Mouse (Mus musculus) forebrain, embryonic 10.5 days (tissue): Measurements from ENCODE around the gene Tenm3. TPM values are rescaled to one million over a fixed set of nuclear protein-coding genes. Genes with fewer than 3 reads are reported as not detected.
A peak's percentile ranks its signal among the peaks of the same experiment; 100 is the strongest.

ENCODE experiments used
- DNase-seq: peaks from one replicate; pipeline ENCODE4 v3.0.0-alpha.2; 2017; ENCODE audit warnings: low spot score; ENCODE audit errors: extremely low spot score
- H3K27ac ChIP-seq: fragments of 300-500 bp; sonication (generic); 2 replicates; pipeline ENCODE4 v1.5.1; 2016; ENCODE audit warnings: mild to moderate bottlenecking
- H3K27me3 ChIP-seq: fragments of 300-500 bp; sonication (generic); 2 replicates; pipeline ENCODE4 v1.6.1; 2016; ENCODE audit warnings: mild to moderate bottlenecking; ENCODE audit not compliant: poor library complexity, severe bottlenecking
- H3K36me3 ChIP-seq: fragments of 300-500 bp; sonication (generic); replicated peaks from 2 replicates; pipeline ENCODE4 v1.6.1; 2016; ENCODE audit warnings: mild to moderate bottlenecking, moderate library complexity
- H3K4me1 ChIP-seq: fragments of 300-500 bp; sonication (generic); 2 replicates; pipeline ENCODE4 v1.6.1; 2016
- H3K4me3 ChIP-seq: fragments of 300-500 bp; sonication (generic); 2 replicates; pipeline ENCODE4 v1.5.1; 2016; ENCODE audit warnings: mild to moderate bottlenecking, moderate library complexity
- H3K9me3 ChIP-seq: fragments of 300-500 bp; sonication (generic); 2 replicates; pipeline ENCODE4 v1.6.1; 2016; ENCODE audit warnings: mild to moderate bottlenecking, moderate library complexity
- WGBS: fragments of 180-500 bp; shearing (Covaris S2); methylation state at CpG from one replicate; pipeline ENCODE4 v1.1.7; 2016; 5-methylcytosine and 5-hydroxymethylcytosine counted together
- polyA plus RNA-seq: library from polyadenylated mRNA; unstranded; fragments of >200 nt; fragmentation: Nextera tagmentation; extraction: Ambion mirVana; gene quantifications from 2 replicates; pipeline ENCODE4 v1.2.1, GENCODE M21; 2016

The Tenm3 gene
- polyA plus RNA-seq, 1 experiment from 2014 or later, result 41.4 TPM

DNA sequence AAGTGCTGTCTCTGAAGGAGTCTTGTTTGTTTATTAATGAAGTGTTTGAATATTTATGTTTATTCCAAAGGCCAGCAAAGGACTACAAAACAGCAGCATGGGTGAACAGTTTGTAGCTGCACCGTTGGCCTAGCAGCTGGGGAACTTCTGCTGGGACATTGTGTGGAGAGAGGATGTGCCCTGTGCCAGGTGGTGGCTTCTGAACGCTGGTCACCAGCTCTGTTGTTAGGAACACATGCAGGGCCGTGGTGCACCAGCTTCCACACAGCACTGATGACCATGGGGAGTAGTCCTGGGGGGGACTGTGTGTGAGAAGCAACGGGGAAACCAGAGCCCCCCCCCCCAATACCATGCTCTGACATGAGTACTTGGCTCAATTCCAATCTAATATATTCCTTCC, 329.5 kb downstream of the Tenm3 start:
- Histone ChIP-seq H3K9me3 (0 out of 2 replicates have a peak, but pooled peaks cover 4% of the 10 kb centered on the region), H3K27me3 (no peaks in the 10 kb centered on the region), H3K27ac (no peak overlapping the region), H3K36me3 (peaks cover 37% of the 10 kb centered on the region), H3K4me3 (no peak overlapping the region), H3K4me1 (peaks cover 8% of the 10 kb centered on the region)
- 93% methylated on average over 4 of the region's 4 CpGs for whole genome bisulfite sequencing
- DNase-seq, result no peak

DNA sequence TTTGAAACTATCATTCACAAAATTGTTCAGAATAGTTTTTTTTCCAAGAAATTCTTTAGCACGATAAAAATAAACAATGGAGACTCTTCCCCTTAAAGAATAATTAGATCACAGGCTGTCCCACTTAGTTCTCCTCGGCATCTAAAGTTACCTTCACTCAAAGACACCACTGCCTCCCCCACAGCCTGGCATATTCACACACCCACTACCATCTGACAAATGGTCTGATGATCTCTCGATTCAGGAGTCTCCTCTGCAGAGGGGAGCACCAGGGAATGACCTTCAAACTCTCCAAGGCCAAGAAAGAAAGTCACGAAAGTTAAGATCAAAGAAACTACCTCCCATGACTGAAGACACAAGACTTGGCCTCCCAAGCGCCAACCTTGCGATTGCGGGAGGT, 329.9 kb downstream of the Tenm3 start:
- no peak for DNase-seq
- Histone ChIP-seq H3K4me1 (peaks cover 12% of the 10 kb centered on the region), H3K36me3 (peaks cover 37% of the 10 kb centered on the region), H3K9me3 (0 out of 2 replicates have a peak, but pooled peaks cover 4% of the 10 kb centered on the region), H3K27ac (no peak overlapping the region), H3K4me3 (no peak overlapping the region), H3K27me3 (no peaks in the 10 kb centered on the region)
- WGBS, result 93% methylated on average over 7 of the region's 7 CpGs

DNA sequence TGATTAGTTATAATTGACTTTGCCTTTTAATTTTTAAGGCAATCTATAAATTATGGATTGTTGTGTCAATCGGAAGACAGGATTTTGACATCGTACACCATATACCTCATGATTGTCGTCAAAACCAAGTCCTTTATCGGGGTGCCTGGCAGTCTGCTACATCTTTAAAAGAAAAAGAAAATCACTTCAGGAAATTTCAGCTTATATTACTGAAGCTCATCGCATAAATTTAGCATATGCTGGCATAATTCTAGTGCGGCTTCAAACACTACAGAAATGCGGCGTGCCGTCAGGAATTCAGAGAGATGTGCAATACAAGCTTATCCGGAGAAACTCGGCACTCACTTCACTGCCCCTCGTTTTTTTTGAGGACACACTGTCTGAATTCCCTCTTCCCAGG, 332.2 kb downstream of the Tenm3 start:
- WGBS, result 94% methylated on average over 12 of the region's 12 CpGs

DNA sequence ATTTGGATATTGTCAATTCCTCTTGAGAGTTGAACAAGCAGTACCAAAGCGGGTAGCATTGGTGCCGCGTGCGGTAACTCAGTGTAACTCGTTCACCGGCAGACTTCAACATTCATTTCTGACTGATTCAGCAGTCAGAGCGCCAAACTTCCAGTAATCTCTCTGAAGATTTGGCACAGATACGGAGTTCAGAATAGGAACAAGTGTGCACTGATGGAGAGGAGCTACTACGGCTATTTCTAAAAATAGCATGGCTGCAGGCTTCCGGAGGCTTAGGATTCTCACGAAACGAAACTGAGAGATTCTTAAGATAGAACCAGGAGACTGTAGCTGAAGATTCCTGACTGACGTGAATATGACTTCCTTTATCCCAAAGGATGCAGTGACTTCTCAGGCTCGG, 332.6 kb downstream of the Tenm3 start:
- H3K4me3 ChIP-seq, result no peak overlapping the region
- H3K9me3 ChIP-seq, result 0 out of 2 replicates have a peak, but pooled peaks cover 4% of the 10 kb centered on the region
- WGBS, result 94% methylated on average over 14 of the region's 14 CpGs
- no peak overlapping the region for H3K27ac ChIP-seq
- peaks cover 37% of the 10 kb centered on the region for H3K36me3 ChIP-seq
- peaks cover 26% of the 10 kb centered on the region for H3K4me1 ChIP-seq
- no peak for DNase-seq
- no peaks in the 10 kb centered on the region for H3K27me3 ChIP-seq

More for the DNA sequence above, 332.2 kb downstream of the Tenm3 start:
- Histone ChIP-seq H3K36me3 (peaks cover 37% of the 10 kb centered on the region), H3K4me1 (peaks cover 24% of the 10 kb centered on the region), H3K27ac (no peak overlapping the region), H3K27me3 (no peaks in the 10 kb centered on the region), H3K9me3 (0 out of 2 replicates have a peak, but pooled peaks cover 4% of the 10 kb centered on the region), H3K4me3 (no peak overlapping the region)
- no peak for DNase-seq

DNA sequence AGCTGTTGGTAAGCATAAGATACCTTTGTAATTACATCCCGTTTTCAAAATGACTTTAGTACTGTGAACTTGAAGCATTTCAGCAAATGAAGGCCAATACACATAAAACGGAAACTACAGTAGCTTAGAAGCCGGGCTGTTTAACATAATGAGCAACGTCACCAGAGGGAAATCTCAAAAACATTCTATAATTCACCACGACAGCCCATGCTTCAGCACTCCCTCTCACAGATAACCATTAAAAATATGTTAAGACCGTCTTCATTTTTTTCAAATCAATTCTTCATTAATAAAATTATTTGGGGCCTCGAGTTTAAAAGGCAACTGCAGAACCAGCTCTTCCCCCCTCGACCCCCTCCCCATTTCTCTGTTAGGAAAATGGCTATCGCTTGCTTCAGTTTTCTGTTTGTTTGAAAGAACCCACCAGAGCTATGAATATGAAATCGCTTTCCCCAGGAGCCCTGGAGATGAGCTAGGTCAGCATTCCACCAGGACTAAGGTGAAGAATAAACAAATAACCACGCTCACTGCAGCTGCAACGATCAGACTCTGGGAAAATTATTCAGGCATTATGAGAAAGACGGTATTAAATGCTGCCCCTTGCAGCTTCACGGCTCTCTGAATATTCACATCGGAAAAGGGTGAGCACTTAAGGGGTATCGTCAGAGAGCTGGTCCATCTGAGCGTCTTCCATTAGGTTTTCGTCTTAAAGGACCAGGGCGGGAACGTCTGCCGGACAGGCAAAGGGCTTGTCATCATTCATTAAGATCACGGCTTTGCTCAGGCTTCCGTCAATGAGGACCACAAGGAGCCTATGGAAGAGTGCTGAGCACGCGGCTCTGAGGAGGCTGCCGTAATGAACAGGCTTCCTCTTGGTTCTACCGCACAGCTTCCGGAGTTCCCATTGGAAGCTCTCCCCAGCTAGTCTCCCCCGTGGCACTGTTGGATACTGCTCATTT, 334.8 kb downstream of the Tenm3 start:
- Histone ChIP-seq H3K36me3 (peaks cover 42% of the 10 kb centered on the region), H3K9me3 (0 out of 2 replicates have a peak, but pooled peaks cover 4% of the 10 kb centered on the region), H3K4me3 (no peak overlapping the region), H3K27me3 (no peaks in the 10 kb centered on the region), H3K27ac (peak overlapping the region; percentile 56), H3K4me1 (peaks cover 31% of the 10 kb centered on the region)
- WGBS, result 65% methylated on average over 29 of the region's 29 CpGs
- no peak for DNase-seq

DNA sequence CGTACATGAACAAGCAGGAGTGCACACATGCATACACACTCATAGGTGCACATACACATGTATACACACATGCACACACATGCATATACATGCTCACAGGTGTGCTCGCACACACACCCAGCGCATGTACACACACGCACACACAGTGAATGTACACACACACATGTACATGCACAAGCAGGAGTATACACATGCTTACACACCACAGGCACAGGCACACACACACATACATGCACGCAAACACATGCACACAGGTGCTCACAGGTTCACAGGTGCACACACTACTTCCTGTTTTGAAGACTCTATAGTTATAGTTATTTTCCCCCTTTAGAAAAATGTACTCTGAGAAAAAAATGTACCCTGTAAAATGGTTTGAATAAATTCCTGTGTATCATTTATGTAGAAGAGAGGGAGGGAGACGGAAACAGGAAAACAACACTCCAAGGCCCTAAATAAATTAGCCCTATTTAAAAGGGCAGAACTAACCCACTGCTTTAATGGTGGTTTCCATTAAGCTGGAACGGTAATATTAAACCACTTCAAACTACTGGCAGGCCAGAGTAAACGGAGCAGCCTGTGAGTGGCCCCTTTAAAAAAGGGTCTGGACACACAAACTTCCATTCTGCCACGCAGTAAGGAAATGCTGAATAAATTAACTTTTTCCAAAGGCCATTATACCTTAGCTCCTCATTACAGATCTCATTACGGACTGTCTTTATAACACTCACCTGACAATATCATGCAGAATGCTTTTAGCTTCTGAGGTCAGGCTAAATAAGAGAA, 335.8 kb downstream of the Tenm3 start:
- Histone ChIP-seq H3K4me1 (peaks cover 31% of the 10 kb centered on the region), H3K27ac (no peak overlapping the region), H3K4me3 (no peak overlapping the region), H3K27me3 (no peaks in the 10 kb centered on the region), H3K36me3 (peaks cover 32% of the 10 kb centered on the region), H3K9me3 (0 out of 2 replicates have a peak, but pooled peaks cover 3% of the 10 kb centered on the region)
- WGBS, result 72% methylated on average over 10 of the region's 10 CpGs
- DNase-seq, result no peak

DNA sequence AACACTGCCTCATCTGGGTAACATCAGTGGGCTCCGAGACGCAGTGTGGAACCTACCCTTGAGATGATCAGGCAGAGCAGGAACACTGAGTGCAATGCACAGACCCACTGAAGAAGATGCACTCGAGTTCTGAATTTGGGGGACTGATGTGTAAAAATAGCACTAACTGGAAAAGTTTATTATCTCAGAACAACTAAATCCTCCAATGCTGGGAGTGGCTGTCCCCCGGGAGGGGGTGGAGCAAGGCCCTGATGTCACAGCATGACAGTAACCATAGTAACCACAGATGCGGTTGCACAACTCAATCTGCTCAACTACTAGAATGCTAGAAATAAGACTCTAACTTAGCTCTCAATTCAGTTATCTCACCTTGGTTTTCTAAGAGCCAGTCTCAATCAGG, 351.3 kb downstream of the Tenm3 start:
- no peak overlapping the region for H3K27ac ChIP-seq
- no peaks in the 10 kb centered on the region for H3K9me3 ChIP-seq
- H3K36me3 ChIP-seq, result peaks cover 6% of the 10 kb centered on the region
- no peak overlapping the region for H3K4me3 ChIP-seq
- 82% methylated on average over 5 of the region's 5 CpGs for WGBS
- no peaks in the 10 kb centered on the region for H3K27me3 ChIP-seq
- peaks cover 50% of the 10 kb centered on the region for H3K4me1 ChIP-seq
- DNase-seq, result no peak

DNA sequence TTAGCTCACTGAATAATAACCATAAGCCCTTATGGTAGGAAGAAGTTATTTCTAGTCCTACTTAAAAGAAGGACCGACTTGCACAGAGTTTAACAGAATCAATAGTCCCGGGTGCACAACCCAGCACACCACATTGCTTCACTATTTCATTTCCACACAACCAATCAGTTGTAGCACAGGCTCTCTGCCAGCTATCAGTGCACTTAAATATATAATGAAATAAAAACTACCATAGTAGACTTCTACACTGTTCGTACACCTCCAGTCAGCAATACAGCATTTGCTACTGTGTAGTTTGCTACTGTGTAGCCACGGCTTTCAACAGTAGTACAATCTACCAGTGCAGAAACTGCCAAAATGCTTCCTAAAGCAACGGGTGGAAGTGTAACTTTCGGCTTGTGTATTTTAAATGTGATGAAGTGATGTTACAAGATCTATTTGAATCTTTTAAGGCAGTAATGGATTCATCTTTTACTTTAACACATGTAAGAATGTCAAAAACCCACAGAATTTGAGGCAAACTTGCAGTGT, 353.1 kb downstream of the Tenm3 start:
- no peaks in the 10 kb centered on the region for H3K9me3 ChIP-seq
- WGBS, result 82% methylated on average over 6 of the region's 6 CpGs
- H3K4me1 ChIP-seq, result peaks cover 50% of the 10 kb centered on the region
- no peak overlapping the region for H3K27ac ChIP-seq
- H3K36me3 ChIP-seq, result peaks cover 10% of the 10 kb centered on the region
- no peak for DNase-seq
- H3K27me3 ChIP-seq, result no peaks in the 10 kb centered on the region
- no peak overlapping the region for H3K4me3 ChIP-seq

DNA sequence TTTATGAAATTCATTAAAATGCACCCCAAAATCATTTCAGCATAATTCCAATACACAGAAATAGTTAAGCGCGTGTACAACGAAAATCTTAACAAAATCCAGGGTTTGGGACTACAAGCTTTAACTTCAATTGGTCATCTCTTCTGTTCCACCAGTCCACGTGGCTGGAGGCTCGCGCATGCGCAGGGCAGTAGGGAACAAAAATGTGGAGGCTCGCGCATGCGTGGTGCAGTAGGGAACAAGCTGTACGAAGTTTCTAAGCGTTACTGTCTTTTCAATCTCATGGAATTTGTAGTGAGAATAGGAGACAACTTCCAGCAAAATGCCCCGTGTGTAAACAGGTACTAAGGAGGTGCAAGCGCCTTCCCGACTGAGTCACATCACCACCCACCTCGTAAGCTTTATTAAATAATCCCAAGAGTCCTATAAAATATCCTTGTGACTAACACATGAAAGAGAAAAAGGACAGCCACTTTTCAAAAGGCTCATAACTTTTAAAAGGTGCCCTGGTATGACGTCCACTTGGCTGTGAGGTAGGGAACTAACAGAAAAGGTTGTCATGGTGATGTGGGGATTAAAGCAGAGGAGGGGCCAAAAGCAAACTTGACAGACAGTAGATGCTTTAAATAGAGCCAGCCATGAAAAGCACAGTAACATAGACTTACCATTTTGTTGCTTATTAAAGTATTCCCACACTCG, 353.7 kb downstream of the Tenm3 start:
- H3K36me3 ChIP-seq, result peaks cover 13% of the 10 kb centered on the region

DNA sequence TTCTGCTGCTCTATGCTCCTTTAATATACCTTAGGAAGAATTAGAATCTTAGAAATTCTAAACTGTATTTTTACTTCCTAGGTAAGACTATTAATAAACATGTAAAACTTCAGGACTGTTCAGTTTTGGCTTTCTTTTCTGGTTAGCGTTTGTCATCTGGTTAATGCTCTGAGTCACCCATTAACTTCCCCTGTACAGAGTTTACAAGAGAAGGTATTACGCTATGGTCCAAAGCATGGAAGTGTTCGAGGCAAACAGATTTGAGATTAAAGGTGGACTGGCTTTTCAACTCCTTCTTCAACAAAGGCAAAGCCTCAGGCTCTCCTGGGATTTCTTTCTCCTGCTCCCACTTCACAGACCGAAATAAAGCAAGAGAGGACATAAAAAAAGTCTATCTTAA, 354.3 kb downstream of the Tenm3 start:
- Histone ChIP-seq H3K9me3 (no peaks in the 10 kb centered on the region), H3K4me3 (no peak overlapping the region), H3K4me1 (peaks cover 50% of the 10 kb centered on the region), H3K27ac (no peak overlapping the region), H3K27me3 (no peaks in the 10 kb centered on the region), H3K36me3 (peaks cover 14% of the 10 kb centered on the region)
- WGBS, result 71% methylated on average over 4 of the region's 4 CpGs
- DNase-seq, result no peak

More for the DNA sequence above, 353.7 kb downstream of the Tenm3 start:
- DNase-seq, result no peak
- Histone ChIP-seq H3K9me3 (no peaks in the 10 kb centered on the region), H3K4me3 (no peak overlapping the region), H3K27me3 (no peaks in the 10 kb centered on the region), H3K4me1 (peaks cover 50% of the 10 kb centered on the region), H3K27ac (no peak overlapping the region)
- WGBS, result 80% methylated on average over 18 of the region's 18 CpGs

DNA sequence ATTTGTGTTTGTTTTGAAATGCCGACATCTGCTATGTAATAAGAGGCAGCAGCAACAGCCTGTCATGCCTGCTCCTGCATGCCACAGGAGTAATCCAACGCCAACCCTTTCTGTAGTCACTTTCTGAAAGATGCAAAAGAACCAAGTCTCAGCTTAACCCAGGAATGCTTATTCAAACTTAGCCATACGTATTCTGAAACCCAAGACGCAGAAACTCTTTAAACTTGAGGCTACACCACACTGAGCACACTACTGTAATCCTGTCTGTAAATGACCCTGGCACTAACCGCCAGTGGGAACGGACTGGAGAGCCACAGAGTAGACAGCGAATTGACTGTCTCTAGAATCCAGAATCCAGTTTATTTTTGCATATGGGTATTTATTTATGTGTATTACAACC, 354.9 kb downstream of the Tenm3 start:
- no peak overlapping the region for H3K4me3 ChIP-seq
- H3K36me3 ChIP-seq, result peaks cover 14% of the 10 kb centered on the region
- no peak overlapping the region for H3K27ac ChIP-seq
- peaks cover 54% of the 10 kb centered on the region for H3K4me1 ChIP-seq
- no peaks in the 10 kb centered on the region for H3K27me3 ChIP-seq
- no peaks in the 10 kb centered on the region for H3K9me3 ChIP-seq
- no peak for DNase-seq
- WGBS, result 81% methylated on average over 7 of the region's 7 CpGs

DNA sequence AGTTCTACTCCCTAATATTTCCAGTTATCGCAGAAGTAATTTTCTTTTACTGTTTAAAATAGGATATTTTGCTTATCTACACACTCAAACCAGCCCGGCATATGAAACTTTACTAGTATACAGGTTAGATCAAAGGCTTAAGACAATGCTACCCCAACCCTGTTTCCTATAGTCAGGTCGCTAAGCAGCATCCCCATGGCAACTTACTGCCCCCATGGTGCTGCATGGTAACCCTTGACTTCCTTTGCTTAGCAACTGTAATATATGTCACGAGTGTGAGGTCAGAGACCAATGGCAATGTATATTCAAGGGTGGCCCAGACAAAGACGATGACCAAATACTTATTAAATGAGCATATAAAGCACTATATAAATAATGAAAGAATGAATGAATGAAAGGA, 359.6 kb downstream of the Tenm3 start:
- H3K4me3 ChIP-seq, result no peak overlapping the region
- H3K27me3 ChIP-seq, result no peaks in the 10 kb centered on the region
- peaks cover 44% of the 10 kb centered on the region for H3K36me3 ChIP-seq
- H3K27ac ChIP-seq, result no peak overlapping the region
- no peaks in the 10 kb centered on the region for H3K9me3 ChIP-seq
- WGBS, result 82% methylated on average over 5 of the region's 5 CpGs
- H3K4me1 ChIP-seq, result peaks cover 32% of the 10 kb centered on the region
- DNase-seq, result no peak
